Mouse (Mus musculus) hindlimb bud, embryonic 11.5 days (tissue): ENCODE measurements around the gene Lman2l.

Experiments
- DNase-seq: peaks from one replicate; pipeline ENCODE4 v3.0.0-alpha.2; 2012; ENCODE audit warnings: low read depth, low spot score; ENCODE audit errors: extremely low spot score

Gene Lman2l

GRCm38 (mm10) chr1:36461829-36462228 is 16.8 kb upstream of the Lman2l start:
- no peak for DNase-seq

GRCm38 (mm10) chr1:36458169-36458568 is 13.1 kb upstream of the Lman2l start:
- no peak for DNase-seq

GRCm38 (mm10) chr1:36457388-36458014 is 12.4 kb upstream of the Lman2l start:
- no peak for DNase-seq

GRCm38 (mm10) chr1:36454055-36454815 is 9.2 kb upstream of the Lman2l start:
- DNase-seq: no peak

GRCm38 (mm10) chr1:36446841-36447240 is 1.8 kb upstream of the Lman2l start:
- no peak for DNase-seq

- no peak for DNase-seq
These were observed 1.2 kb upstream of the Lman2l start for GRCm38 (mm10) chr1:36446106-36446824.

GRCm38 (mm10) chr1:36445508-36445907 is 437 bp upstream of the Lman2l start:
- DNase-seq: no peak

- DNase-seq: no peak
These were observed 4.0 kb downstream of the Lman2l start for GRCm38 (mm10) chr1:36441101-36441500.

- no peak for DNase-seq
These were observed 7.8 kb downstream of the Lman2l start for GRCm38 (mm10) chr1:36437223-36437622.

- DNase-seq: no peak
These were observed 8.6 kb downstream of the Lman2l start for GRCm38 (mm10) chr1:36436515-36436914.

GRCm38 (mm10) chr1:36435071-36435470 is 10.0 kb downstream of the Lman2l start:
- DNase-seq: no peak

GRCm38 (mm10) chr1:36433616-36434015 is 11.5 kb downstream of the Lman2l start:
- DNase-seq: no peak

- DNase-seq: no peak
These were observed 12.1 kb downstream of the Lman2l start for GRCm38 (mm10) chr1:36432999-36433398.

- DNase-seq: no peak
These were observed 15.6 kb downstream of the Lman2l start for GRCm38 (mm10) chr1:36429511-36429910.

- no peak for DNase-seq
These were observed 40.5 kb downstream of the Lman2l start for GRCm38 (mm10) chr1:36404531-36404930.

GRCm38 (mm10) chr1:36401509-36401908 is 43.6 kb downstream of the Lman2l start:
- no peak for DNase-seq

- DNase-seq: no peak
These were observed 48.0 kb downstream of the Lman2l start for GRCm38 (mm10) chr1:36397041-36397440.

GRCm38 (mm10) chr1:36379582-36379981 is 65.5 kb downstream of the Lman2l start:
- no peak for DNase-seq

- DNase-seq: no peak
These were observed 66.2 kb downstream of the Lman2l start for GRCm38 (mm10) chr1:36378880-36379279.

GRCm38 (mm10) chr1:36371934-36372845 is 72.9 kb downstream of the Lman2l start, which contains the start of gene Fer1l5:
Gene Fer1l5 (plus strand): TSS chr1:36372291.
- DNase-seq: no peak

- no peak for DNase-seq
These were observed 74.2 kb downstream of the Lman2l start for GRCm38 (mm10) chr1:36370918-36371317.
